Mouse (Mus musculus) midbrain, embryonic 16.5 days (tissue): ENCODE measurements around the gene Gadd45b. TPM values are rescaled to one million over a fixed set of nuclear protein-coding genes. Genes with fewer than 3 reads are reported as not detected.

Experiments
- ATAC-seq: fragments of 200-750 bp; cut with Nextera tagmentation; 2 replicates; pipeline ENCODE4 v1.8.0; 2017; ENCODE audit warnings: moderate TSS enrichment
- H3K27ac ChIP-seq: fragments of 300-500 bp; sonication (generic); 2 replicates; pipeline ENCODE4 v1.5.1; 2014; ENCODE audit warnings: mild to moderate bottlenecking, low read length, mixed read lengths
- H3K27me3 ChIP-seq: fragments of 300-500 bp; sonication (generic); 2 replicates; pipeline ENCODE4 v1.6.1; 2014; ENCODE audit warnings: low read depth, low read length, mixed read lengths; ENCODE audit not compliant: control insufficient read depth, insufficient read depth
- H3K36me3 ChIP-seq: fragments of 300-500 bp; sonication (generic); 2 replicates; pipeline ENCODE4 v1.6.1; 2014; ENCODE audit warnings: mild to moderate bottlenecking, low read length, moderate library complexity, mixed read lengths; ENCODE audit not compliant: control insufficient read depth, insufficient read depth
- H3K4me1 ChIP-seq: fragments of 300-500 bp; sonication (generic); 2 replicates; pipeline ENCODE4 v1.6.1; 2014; ENCODE audit warnings: mild to moderate bottlenecking, low read length, mixed read lengths; ENCODE audit not compliant: control insufficient read depth, insufficient read depth
- H3K4me2 ChIP-seq: fragments of 300-500 bp; sonication (generic); 2 replicates; pipeline ENCODE4 v1.6.1; 2014; ENCODE audit warnings: mild to moderate bottlenecking, low read length, mixed read lengths
- H3K4me3 ChIP-seq: fragments of 300-500 bp; sonication (generic); 2 replicates; pipeline ENCODE4 v1.5.1; 2014; ENCODE audit warnings: low read depth, mild to moderate bottlenecking, low read length, moderate library complexity, mixed read lengths
- H3K9ac ChIP-seq: fragments of 300-500 bp; sonication (generic); 2 replicates; pipeline ENCODE4 v1.6.1; 2014; ENCODE audit warnings: low read depth, low read length, mixed read lengths
- H3K9me3 ChIP-seq: fragments of 300-500 bp; sonication (generic); replicated peaks from 2 replicates; pipeline ENCODE4 v1.6.1; 2014; ENCODE audit warnings: mild to moderate bottlenecking, low read length, mixed read lengths; ENCODE audit not compliant: control insufficient read depth, poor library complexity, severe bottlenecking
- WGBS: fragments of 180-500 bp; shearing (Covaris S2); extraction: QIAGEN DNeasy Blood & Tissue Kit; methylation state at CpG from one replicate; pipeline ENCODE4 v1.1.7; 2014; 5-methylcytosine and 5-hydroxymethylcytosine counted together
- polyA plus RNA-seq: library from polyadenylated mRNA; unstranded; fragments of >200 nt; fragmentation: Nextera tagmentation; extraction: Ambion mirVana; gene quantifications from 2 replicates; pipeline ENCODE4 v1.2.1, GENCODE M21; 2015

Gene Gadd45b
- polyA plus RNA-seq, 1 experiment from 2014 or later, result 7.1 TPM

DNA sequence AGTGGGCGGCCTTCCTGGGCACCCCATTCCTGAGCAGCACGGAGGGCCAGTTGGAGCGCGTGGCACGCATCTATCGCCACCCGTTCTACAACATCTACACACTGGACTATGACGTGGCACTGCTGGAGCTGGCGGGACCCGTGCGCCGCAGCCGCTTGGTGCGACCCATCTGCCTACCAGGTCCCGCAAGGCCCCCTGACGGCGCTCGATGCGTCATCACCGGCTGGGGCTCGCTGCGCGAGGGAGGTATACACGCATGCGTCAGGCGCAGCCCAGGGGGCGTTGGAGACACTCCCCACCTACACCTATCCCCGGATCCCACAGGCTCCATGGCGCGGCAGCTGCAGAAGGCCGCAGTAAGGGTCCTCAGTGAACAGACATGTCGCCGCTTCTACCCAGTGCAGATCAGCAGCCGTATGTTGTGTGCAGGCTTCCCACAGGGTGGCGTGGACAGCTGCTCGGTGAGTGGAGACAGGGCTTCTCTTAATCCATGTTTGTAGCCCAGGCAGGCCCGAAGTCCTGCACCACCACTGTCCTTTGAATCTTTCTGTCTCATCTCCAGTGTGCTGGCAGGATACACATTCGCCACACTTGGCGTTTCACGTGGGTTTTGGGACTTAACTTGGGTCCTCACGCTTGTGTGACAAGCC, 31.9 kb upstream of the Gadd45b start:
- no peaks in the 10 kb centered on the region for H3K9me3 ChIP-seq
- no peaks in the 10 kb centered on the region for H3K27me3 ChIP-seq
- no peak overlapping the region for H3K9ac ChIP-seq
- ATAC-seq, result no peak
- no peak overlapping the region for H3K4me2 ChIP-seq
- WGBS, result 34% methylated on average over 39 of the region's 41 CpGs
- peaks cover 10% of the 10 kb centered on the region for H3K4me1 ChIP-seq
- H3K36me3 ChIP-seq, result peaks cover 9% of the 10 kb centered on the region
- no peak overlapping the region for H3K27ac ChIP-seq
- no peak overlapping the region for H3K4me3 ChIP-seq

DNA sequence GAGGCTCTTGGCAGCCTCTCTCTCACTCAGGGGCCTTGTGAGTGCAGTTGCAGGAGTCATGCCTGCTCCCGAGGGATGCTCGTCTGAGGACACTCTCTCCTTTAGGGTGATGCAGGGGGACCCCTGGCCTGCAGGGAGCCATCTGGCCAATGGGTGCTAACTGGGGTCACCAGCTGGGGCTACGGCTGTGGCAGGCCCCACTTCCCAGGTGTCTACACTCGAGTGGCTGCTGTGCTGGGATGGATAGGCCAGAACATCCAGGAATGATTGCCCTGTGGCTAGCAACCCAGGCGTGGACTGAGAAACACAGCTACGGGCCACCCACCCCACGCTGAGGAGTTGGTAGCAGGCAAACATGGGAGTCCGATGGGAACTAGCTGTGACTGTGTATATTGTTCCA, 30.8 kb upstream of the Gadd45b start:
- no peaks in the 10 kb centered on the region for H3K9me3 ChIP-seq
- H3K4me2 ChIP-seq, result peak overlapping the region; percentile 96
- H3K27me3 ChIP-seq, result no peaks in the 10 kb centered on the region
- no peak for ATAC-seq
- no peak overlapping the region for H3K9ac ChIP-seq
- no peak overlapping the region for H3K27ac ChIP-seq
- WGBS, result 91% methylated on average over 8 of the region's 8 CpGs
- no peak overlapping the region for H3K4me3 ChIP-seq
- H3K36me3 ChIP-seq, result peaks cover 19% of the 10 kb centered on the region
- H3K4me1 ChIP-seq, result peaks cover 10% of the 10 kb centered on the region

- Histone ChIP-seq H3K4me2 (peak overlapping the region; percentile 96), H3K4me1 (peaks cover 10% of the 10 kb centered on the region), H3K36me3 (peaks cover 26% of the 10 kb centered on the region), H3K9ac (peak overlapping the region; percentile 77), H3K4me3 (peak overlapping the region; percentile 81), H3K9me3 (no peaks in the 10 kb centered on the region), H3K27ac (peak overlapping the region; percentile 92), H3K27me3 (no peaks in the 10 kb centered on the region)
- no peak for ATAC-seq
- 16% methylated on average over 25 of the region's 25 CpGs for WGBS
Observed at GRCm38 (mm10) chr10:80899591-80900317, 30.1 kb upstream of the Gadd45b start.

DNA sequence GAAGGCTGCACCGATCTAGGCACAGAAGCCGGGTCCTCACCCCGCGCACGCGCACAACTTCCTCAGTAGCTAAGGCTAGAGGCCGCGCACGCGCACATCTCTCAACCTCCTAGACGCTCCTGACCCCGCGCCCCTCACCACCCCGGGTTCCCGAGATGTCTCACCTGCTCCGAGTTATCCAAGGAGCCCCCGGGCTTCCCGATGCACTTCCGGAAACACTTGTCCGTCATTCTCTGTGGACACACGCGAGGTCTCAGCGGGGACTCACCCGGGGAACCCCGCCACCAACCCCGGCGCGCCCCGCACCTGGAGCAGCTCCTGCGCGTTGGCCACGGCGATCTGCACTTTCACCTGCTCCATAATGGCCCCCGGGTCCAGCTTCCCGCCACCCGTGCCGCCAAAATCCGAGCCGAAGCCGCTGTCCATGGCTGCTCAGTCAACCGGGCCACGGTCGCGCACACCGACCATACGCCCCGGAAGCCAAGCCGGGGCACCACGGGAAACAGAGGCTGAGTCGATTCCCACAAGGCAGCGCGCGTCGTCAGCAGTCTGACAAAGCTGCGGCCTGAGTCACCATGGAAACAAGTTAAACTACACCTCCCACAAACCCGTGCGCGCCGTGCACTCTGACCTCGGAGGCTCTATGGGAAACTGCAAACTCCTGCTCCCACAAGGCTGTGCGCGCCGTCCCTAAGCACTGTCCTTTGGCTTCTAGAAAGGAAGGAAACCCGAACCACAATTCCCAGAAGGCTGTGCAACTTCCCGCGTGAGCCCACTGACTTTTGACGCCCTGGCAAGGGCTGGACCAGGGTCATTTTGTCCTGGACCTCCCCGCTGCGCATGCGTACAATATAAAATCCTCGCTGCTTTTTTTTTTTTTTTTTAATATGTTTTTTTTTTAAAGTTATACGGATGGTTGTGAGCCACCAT, 29.3 kb upstream of the Gadd45b start, which contains the start of gene Timm13:
Gene Timm13, minus strand, starts transcription at position 652 of the 930 bp plus-strand sequence.
- peak; percentile 95 for ATAC-seq
- peak within 1 kb of the TSS; percentile 77 for H3K9ac ChIP-seq
- H3K4me1 ChIP-seq, result peaks cover 10% of the 10 kb centered on the region
- peaks cover 33% of the 10 kb centered on the region for H3K36me3 ChIP-seq
- H3K4me3 ChIP-seq, result peak within 1 kb of the TSS; percentile 81
- no peaks in the 10 kb centered on the region for H3K27me3 ChIP-seq
- peak within 1 kb of the TSS; percentile 96 for H3K4me2 ChIP-seq
- no peaks in the 10 kb centered on the region for H3K9me3 ChIP-seq
- H3K27ac ChIP-seq, result peak within 1 kb of the TSS; percentile 92
- WGBS, result under 1% methylated on average over 72 of the region's 72 CpGs

GRCm38 (mm10) chr10:80901409-80902272, 28.2 kb upstream of the Gadd45b start:
- peak overlapping the region; percentile 32 for H3K4me2 ChIP-seq
- H3K27ac ChIP-seq, result peak overlapping the region; percentile 58
- peaks cover 39% of the 10 kb centered on the region for H3K36me3 ChIP-seq
- no peaks in the 10 kb centered on the region for H3K27me3 ChIP-seq
- no peak for ATAC-seq
- WGBS, result 88% methylated on average over 19 of the region's 19 CpGs
- no peak overlapping the region for H3K4me3 ChIP-seq
- no peaks in the 10 kb centered on the region for H3K9me3 ChIP-seq
- H3K4me1 ChIP-seq, result peaks cover 10% of the 10 kb centered on the region
- H3K9ac ChIP-seq, result no peak overlapping the region

DNA sequence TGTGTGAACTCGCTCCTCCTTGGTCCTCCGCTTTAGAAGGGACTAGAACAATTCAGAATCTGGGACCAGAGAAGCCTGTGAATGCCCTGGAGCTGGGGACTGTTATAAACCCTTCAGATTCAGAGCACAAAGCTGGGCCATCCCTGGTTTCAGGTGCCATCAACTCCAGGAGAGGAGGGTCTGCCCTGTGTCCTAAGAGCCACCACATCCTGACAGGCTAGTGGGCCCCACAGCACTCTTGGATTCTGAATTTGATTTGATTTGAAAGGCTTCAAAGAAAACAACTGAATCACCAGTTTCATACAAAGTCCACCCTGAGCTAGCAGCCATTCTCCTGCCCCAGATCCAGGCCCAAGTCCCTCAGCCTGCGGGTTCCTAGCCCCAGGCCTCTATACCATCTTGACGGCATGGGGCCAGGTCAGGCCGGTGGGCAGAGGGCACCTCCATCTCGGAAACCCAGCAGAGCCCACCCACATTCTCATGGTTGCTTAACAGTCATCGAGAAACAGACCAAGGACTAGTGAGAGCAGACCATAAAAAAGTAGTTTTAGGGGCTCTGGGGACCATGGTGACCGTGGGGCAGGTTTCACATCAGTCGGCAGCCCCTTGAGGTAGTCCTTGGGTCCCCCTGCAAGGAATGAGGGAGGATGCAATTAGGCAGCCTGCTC, 27.5 kb upstream of the Gadd45b start:
- H3K36me3 ChIP-seq, result peaks cover 43% of the 10 kb centered on the region
- 93% methylated on average over 9 of the region's 9 CpGs for WGBS

DNA sequence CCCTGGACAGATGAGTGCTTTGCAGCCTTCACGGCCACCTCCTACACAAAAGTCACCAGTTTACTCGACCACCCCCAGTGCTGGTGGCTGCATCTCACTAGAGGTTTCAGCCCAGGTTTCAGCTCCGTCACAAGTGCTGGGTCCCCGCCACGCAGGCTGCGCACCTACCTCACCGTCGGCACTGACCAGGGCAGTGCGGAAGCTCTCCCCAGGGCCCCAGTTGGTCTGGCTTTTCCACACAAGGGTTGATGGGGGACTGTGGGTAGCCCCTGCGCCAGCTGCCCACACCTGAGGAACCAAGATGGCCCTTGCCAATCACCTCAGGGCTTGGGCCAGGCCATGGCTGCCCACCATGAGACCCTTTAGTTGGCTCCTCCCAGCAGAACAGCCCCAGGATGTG, 26.6 kb upstream of the Gadd45b start:
- WGBS, result 95% methylated on average over 10 of the region's 10 CpGs
- H3K4me2 ChIP-seq, result no peak overlapping the region
- H3K27me3 ChIP-seq, result no peaks in the 10 kb centered on the region
- H3K4me1 ChIP-seq, result peaks cover 10% of the 10 kb centered on the region
- H3K9me3 ChIP-seq, result no peaks in the 10 kb centered on the region
- H3K9ac ChIP-seq, result no peak overlapping the region
- H3K36me3 ChIP-seq, result peaks cover 42% of the 10 kb centered on the region
- ATAC-seq, result no peak
- H3K27ac ChIP-seq, result no peak overlapping the region
- no peak overlapping the region for H3K4me3 ChIP-seq

More for the DNA sequence above, 27.5 kb upstream of the Gadd45b start:
- Histone ChIP-seq H3K9ac (no peak overlapping the region), H3K4me3 (no peak overlapping the region), H3K27ac (no peak overlapping the region), H3K4me1 (peaks cover 10% of the 10 kb centered on the region), H3K9me3 (no peaks in the 10 kb centered on the region), H3K27me3 (no peaks in the 10 kb centered on the region), H3K4me2 (no peak overlapping the region)
- no peak for ATAC-seq
